Mouse (Mus musculus) ovary, adult 18-20 months (tissue): Measurements from ENCODE around the gene Wsb1.

ENCODE experiments used
- DNase-seq: peaks from one replicate; pipeline ENCODE4 v3.0.0; 2022; ENCODE audit warnings: low spot score, mixed read lengths

Gene Wsb1

GRCm38 (mm10) chr11:79215539-79215938 lies 38.9 kb downstream of the Wsb1 start:
- no peak for DNase-seq

- DNase-seq = peak; percentile 78
Observed at GRCm38 (mm10) chr11:79214015-79214418, 40.5 kb downstream of the Wsb1 start.

DNA sequence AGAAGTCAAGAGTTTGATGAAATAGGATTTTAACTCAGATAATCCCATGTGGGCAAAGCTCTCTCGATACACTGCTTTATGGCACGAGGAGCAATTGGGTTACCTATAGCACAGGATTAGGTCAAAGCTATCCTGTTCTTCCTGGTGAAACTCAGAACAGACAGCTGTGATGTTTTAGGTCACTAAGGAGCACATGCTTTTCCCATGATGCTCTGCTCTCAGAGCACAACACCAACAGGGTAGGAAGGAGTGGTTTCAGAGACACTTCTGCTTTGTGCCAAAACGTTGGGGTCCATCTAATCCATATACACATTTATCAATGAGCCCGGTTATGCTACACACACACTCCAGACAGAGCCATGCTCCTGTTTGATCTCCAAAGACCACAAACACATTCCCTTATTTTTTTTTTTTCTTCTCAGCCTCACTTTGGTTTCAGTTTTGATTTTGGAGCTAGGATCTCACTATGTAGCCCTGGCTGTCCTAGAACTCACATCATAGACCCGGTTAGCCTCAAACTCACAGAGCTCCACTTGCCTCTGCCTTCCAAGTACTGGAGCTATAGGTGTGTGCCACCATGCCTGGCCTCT lies 44.5 kb downstream of the Wsb1 start:
- no peak for DNase-seq

GRCm38 (mm10) chr11:79209113-79209512 lies 45.4 kb downstream of the Wsb1 start:
- no peak for DNase-seq

- no peak for DNase-seq
Observed at GRCm38 (mm10) chr11:79208462-79208861, 46.0 kb downstream of the Wsb1 start.

GRCm38 (mm10) chr11:79207691-79208090 lies 46.8 kb downstream of the Wsb1 start:
- no peak for DNase-seq

- no peak for DNase-seq
Observed at GRCm38 (mm10) chr11:79204444-79204843, 50.0 kb downstream of the Wsb1 start.

GRCm38 (mm10) chr11:79200502-79200901 lies 54.0 kb downstream of the Wsb1 start:
- DNase-seq = no peak

DNA sequence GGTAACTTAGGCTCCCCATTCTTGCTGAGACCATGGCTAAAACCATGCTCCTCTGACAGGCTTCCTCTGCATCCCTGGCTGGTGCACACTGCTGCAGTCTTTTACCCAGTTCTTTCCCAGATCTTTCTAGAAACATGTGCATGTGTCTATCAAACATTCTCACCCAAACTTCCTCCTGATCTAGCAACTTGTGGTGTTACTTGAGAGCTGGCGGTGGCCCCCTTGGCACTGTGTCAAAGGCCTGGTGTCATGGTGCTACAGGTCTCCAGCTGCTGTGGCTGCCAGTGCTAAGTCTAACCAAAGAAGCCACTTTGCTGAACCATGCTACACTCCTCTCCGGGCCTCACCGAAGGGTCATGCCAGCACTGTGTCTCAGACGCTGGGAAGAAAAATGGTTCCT lies 55.9 kb downstream of the Wsb1 start:
- no peak for DNase-seq

- DNase-seq = no peak
Observed at GRCm38 (mm10) chr11:79197846-79198235, 56.6 kb downstream of the Wsb1 start.

DNA sequence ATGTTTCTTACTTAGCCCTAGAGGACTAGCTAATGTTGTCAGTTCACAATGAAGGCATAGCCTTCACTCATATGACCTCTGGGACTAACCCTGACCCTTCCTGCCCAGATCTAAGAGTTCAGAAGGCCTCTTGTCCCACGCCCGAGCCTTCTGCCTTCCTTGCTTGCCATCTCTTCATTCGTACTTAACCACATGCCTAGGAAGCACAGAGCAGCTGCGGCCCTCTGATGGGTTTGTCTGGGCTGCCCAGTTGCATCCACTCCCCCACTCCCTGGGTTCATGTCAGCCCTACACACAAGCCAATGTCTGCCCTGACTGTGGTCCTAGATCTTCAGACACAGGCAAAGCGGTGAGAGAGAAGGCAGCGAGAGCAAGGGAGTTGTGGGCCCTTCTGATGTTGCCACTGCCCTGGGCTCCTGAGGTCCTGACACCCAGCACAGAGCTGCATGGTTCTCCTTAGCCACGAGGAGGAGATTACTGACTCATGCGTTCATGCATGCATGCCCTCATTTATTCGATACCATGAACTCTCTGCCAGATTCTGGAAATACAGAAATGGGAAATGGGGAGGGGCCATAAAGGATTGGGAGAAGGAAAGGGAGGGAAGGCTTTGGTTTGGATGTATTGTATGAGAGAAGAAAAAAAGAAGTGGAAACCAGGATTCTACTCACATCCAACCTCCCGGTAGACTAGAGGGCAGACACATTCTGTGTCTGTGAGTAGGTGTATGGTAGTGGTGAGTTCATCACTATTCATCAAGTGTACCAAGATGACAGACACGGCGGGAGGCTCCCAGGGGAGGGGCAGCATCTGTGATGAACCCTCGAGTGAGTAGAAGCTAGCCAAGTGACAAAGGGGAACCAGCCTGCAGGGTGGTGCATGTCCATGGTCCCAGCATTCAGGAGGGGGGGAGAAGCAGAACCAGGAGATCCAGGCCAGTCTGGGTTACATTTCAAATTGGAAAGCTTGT lies 57.3 kb downstream of the Wsb1 start:
- DNase-seq = no peak

- no peak for DNase-seq
Observed at GRCm38 (mm10) chr11:79196196-79196869, 58.1 kb downstream of the Wsb1 start.

DNA sequence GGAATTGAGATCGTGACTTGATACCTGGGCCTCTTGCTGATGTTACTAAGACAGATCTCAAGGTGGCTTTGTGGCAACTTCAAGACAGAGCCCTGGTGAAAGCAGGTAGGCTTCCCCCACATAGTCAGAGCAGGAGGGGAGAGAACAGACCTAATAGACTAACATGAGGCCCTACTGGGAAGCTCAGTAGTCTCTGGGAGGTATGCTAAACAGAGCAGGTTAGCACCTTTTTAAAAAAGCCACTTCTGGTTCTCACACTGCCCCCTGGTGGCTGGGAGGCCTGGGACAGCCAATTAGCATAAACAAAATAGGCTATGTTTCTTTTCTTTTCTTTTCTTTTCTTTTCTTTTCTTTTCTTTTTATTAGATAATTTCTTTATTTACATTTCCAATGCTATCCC lies 62.3 kb downstream of the Wsb1 start:
- no peak for DNase-seq

DNA sequence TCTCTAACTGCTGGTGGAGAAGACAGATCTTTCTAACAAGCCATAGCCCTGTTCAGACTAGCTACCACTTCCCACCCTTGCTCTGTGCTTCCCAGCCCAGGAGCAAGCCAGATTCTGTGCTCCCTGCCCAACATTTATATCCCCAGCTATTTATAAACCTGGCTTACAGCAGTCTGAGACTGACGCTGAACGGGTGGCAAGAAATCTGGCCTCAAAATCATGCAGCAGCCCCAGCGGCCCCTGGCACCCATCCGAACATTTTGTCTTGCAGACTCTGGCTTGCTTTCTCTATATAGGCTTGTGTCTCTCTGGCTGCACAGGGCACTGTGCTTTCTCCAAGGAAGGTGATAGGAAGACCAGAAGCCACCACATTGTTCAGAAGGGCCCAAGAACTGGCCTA lies 63.3 kb downstream of the Wsb1 start:
- no peak for DNase-seq

GRCm38 (mm10) chr11:79190257-79190656 lies 64.2 kb downstream of the Wsb1 start:
- no peak for DNase-seq
